Mouse (Mus musculus) lung, postnatal 4 days (tissue): ENCODE data around the gene Sox1.

Experiments used
- DNase-seq, 2 experiments: peaks; one replicate each; pipeline ENCODE4 v3.0.0; 2021

The Sox1 gene

GRCm38 (mm10) chr8:12395071-12396031 is at the start of gene Sox1:
Gene Sox1, plus strand, starts transcription at chr8:12395295.
- DNase-seq = peak in 1 of 2 experiments; percentile 45

GRCm38 (mm10) chr8:12345881-12346280 is 49.2 kb upstream of the Sox1 start:
- DNase-seq = no peak

- DNase-seq = no peak
These were observed 48.2 kb upstream of the Sox1 start for GRCm38 (mm10) chr8:12346870-12347269.

GRCm38 (mm10) chr8:12348306-12348705 is 46.8 kb upstream of the Sox1 start:
- no peak for DNase-seq

GRCm38 (mm10) chr8:12349591-12349990 is 45.5 kb upstream of the Sox1 start:
- DNase-seq = no peak

GRCm38 (mm10) chr8:12351121-12351520 is 44.0 kb upstream of the Sox1 start:
- no peak for DNase-seq

- no peak for DNase-seq
These were observed 40.6 kb upstream of the Sox1 start for GRCm38 (mm10) chr8:12354406-12355025.

- no peak for DNase-seq
These were observed 26.9 kb upstream of the Sox1 start for GRCm38 (mm10) chr8:12368161-12368560.

GRCm38 (mm10) chr8:12368856-12369255 is 26.2 kb upstream of the Sox1 start:
- no peak for DNase-seq

GRCm38 (mm10) chr8:12381111-12381510 is 14.0 kb upstream of the Sox1 start:
- no peak for DNase-seq

- DNase-seq = no peak
These were observed 12.2 kb upstream of the Sox1 start for GRCm38 (mm10) chr8:12382707-12383561.

GRCm38 (mm10) chr8:12383979-12384890 is 10.9 kb upstream of the Sox1 start:
- DNase-seq = peak in 1 of 2 experiments; percentile 32

GRCm38 (mm10) chr8:12384996-12385685 is 10.0 kb upstream of the Sox1 start:
- DNase-seq = no peak

- no peak for DNase-seq
These were observed 9.2 kb upstream of the Sox1 start for GRCm38 (mm10) chr8:12385686-12386488.

GRCm38 (mm10) chr8:12386530-12387222 is 8.4 kb upstream of the Sox1 start:
- DNase-seq = no peak

- DNase-seq = no peak
These were observed 7.8 kb upstream of the Sox1 start for GRCm38 (mm10) chr8:12387223-12387860.

GRCm38 (mm10) chr8:12387901-12388300 is 7.2 kb upstream of the Sox1 start:
- DNase-seq = no peak

- no peak for DNase-seq
These were observed 6.5 kb upstream of the Sox1 start for GRCm38 (mm10) chr8:12388390-12389115.

GRCm38 (mm10) chr8:12389116-12389471 is 6.0 kb upstream of the Sox1 start:
- DNase-seq = no peak
